Comparison of ENCODE assay signal across 46 mouse cellular contexts in the genomic region with DNA sequence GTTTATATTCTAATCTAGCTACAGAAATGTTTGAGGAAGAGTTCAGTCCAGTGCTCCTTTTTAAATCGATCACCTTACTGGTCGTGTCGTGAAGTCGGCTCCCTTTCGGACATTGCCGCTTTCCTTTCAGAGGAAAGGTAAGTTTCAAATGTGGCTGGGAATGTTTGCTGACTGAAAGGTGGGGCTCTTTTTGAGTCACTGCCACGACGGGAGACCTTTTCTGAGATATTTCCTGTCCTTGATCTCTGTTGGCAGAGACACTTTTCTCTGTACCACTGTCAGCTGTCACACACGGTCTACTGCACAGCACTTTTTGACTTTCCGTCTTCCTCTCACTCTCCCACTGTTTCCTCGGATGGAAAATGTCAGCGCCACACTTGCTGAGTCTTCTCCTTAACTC. TPM values are rescaled to one million over a fixed set of nuclear protein-coding genes. Genes with fewer than 3 reads are reported as not detected.
"Had no signal": no experiment of that assay in that cellular context is flagged by ENCODE, and none has a peak within 500 bp of the region (broad histone marks: within the 10 kb centered on the region; RNA-seq: fewer than 3 reads in every experiment).

No protein-coding gene starts in this region.

- ATAC-seq: liver, embryonic 12.5 days; liver, postnatal 0 days; lung, postnatal 0 days; midbrain, embryonic 13.5 days; midbrain, embryonic 15.5 days; midbrain, embryonic 16.5 days had no signal

- DNase-seq: left cerebral cortex, postnatal 4 days; liver; liver, embryonic 13.5 days; liver, postnatal 0 days; lung, adult 18-20 months; lung, adult 2 months; lung, embryonic 14.5 days; lung, postnatal 10 days; lung, postnatal 14 days; lung, postnatal 36 days; lung, postnatal 4 days; midbrain, embryonic 14.5 days had no signal

- H3K36me3 ChIP-seq: liver, embryonic 12.5 days; liver, embryonic 13.5 days; liver, embryonic 15.5 days; lung, embryonic 15.5 days had no signal

- H3K27me3 ChIP-seq: limb, embryonic 12.5 days; limb, embryonic 13.5 days; limb, embryonic 15.5 days; liver, embryonic 12.5 days; liver, embryonic 13.5 days; liver, embryonic 15.5 days; lung, embryonic 15.5 days; megakaryocyte, embryonic 14.5 days; midbrain, embryonic 12.5 days; midbrain, embryonic 13.5 days; midbrain, embryonic 15.5 days; neural tube, embryonic 12.5 days; neural tube, embryonic 13.5 days had no signal

- H3K9ac ChIP-seq: limb, embryonic 12.5 days; limb, embryonic 13.5 days; limb, embryonic 15.5 days; liver, embryonic 12.5 days; liver, embryonic 13.5 days; liver, embryonic 14.5 days; liver, embryonic 15.5 days; liver, postnatal 0 days; lung, embryonic 14.5 days; lung, embryonic 15.5 days; midbrain, embryonic 12.5 days; midbrain, embryonic 13.5 days; midbrain, embryonic 15.5 days; neural tube, embryonic 12.5 days; neural tube, embryonic 13.5 days had no signal

- H3K27ac ChIP-seq: limb, embryonic 12.5 days; limb, embryonic 13.5 days; limb, embryonic 15.5 days; liver, embryonic 12.5 days; liver, embryonic 13.5 days; liver, embryonic 14.5 days; liver, embryonic 15.5 days; lung, embryonic 15.5 days; macrophage; midbrain, embryonic 10.5 days; midbrain, embryonic 12.5 days; midbrain, embryonic 13.5 days; midbrain, embryonic 15.5 days; neural tube, embryonic 12.5 days; neural tube, embryonic 13.5 days had no signal

- H3K4me3 ChIP-seq: limb, embryonic 12.5 days; limb, embryonic 13.5 days; limb, embryonic 15.5 days; liver, embryonic 12.5 days; liver, embryonic 13.5 days; liver, embryonic 15.5 days; lung, embryonic 15.5 days; megakaryocyte, embryonic 14.5 days; midbrain, embryonic 10.5 days; midbrain, embryonic 12.5 days; midbrain, embryonic 13.5 days; midbrain, embryonic 15.5 days; myocyte; neural tube, embryonic 12.5 days; neural tube, embryonic 13.5 days had no signal

- H3K4me1 ChIP-seq: limb, embryonic 12.5 days; limb, embryonic 13.5 days; limb, embryonic 15.5 days; liver, embryonic 12.5 days; liver, embryonic 13.5 days; liver, embryonic 15.5 days; lung, embryonic 15.5 days; megakaryocyte, embryonic 14.5 days; midbrain, embryonic 12.5 days; neural tube, embryonic 12.5 days; neural tube, embryonic 13.5 days had no signal

- H3K4me2 ChIP-seq: limb, embryonic 12.5 days; limb, embryonic 13.5 days; limb, embryonic 15.5 days; liver, embryonic 11.5 days; liver, embryonic 12.5 days; liver, embryonic 13.5 days; liver, embryonic 15.5 days; lung, embryonic 14.5 days; lung, embryonic 15.5 days; midbrain, embryonic 11.5 days; midbrain, embryonic 12.5 days; midbrain, embryonic 13.5 days; midbrain, embryonic 15.5 days; neural tube, embryonic 12.5 days; neural tube, embryonic 13.5 days had no signal

- H3K9me3 ChIP-seq: limb, embryonic 12.5 days; limb, embryonic 13.5 days; limb, embryonic 15.5 days; liver, embryonic 12.5 days; liver, embryonic 13.5 days; liver, embryonic 15.5 days; lung, embryonic 15.5 days; megakaryocyte, embryonic 14.5 days; midbrain, embryonic 10.5 days; midbrain, embryonic 12.5 days; midbrain, embryonic 13.5 days; midbrain, embryonic 15.5 days; neural tube, embryonic 12.5 days; neural tube, embryonic 13.5 days had no signal

RNA-seq across cellular contexts. Expression of gene Zfp941, which starts 9.1 kb away (rescaled TPM):
- total RNA-seq: monocyte, adult 5-6 weeks had no signal

RNA-seq across cellular contexts. Expression of gene Urah, which starts 22.0 kb away (rescaled TPM):
- total RNA-seq: left cerebral cortex, postnatal 4 days; megakaryocyte progenitor cell, adult 5-6 weeks; megakaryocyte, adult 5-6 weeks; megakaryocyte-erythroid progenitor cell, adult 5-6 weeks; monocyte, adult 5-6 weeks had no signal
- polyA plus RNA-seq: macrophage; midbrain, embryonic 11.5 days; midbrain, embryonic 13.5 days; midbrain, embryonic 14.5 days; midbrain, embryonic 15.5 days; midbrain, embryonic 16.5 days; neural tube, embryonic 12.5 days; neural tube, embryonic 13.5 days had no signal

RNA-seq across cellular contexts. Expression of gene Syce1, which starts 25.2 kb away (rescaled TPM):
- total RNA-seq: left cerebral cortex, postnatal 25 days; liver, adult 2 months; megakaryocyte-erythroid progenitor cell, adult 5-6 weeks; monocyte, adult 5-6 weeks had no signal
- polyA plus RNA-seq: liver, embryonic 11.5 days; liver, postnatal 0 days; lung, embryonic 14.5 days; lung, postnatal 0 days; midbrain, embryonic 10.5 days; myocyte; neural tube, embryonic 11.5 days had no signal

RNA-seq across cellular contexts. Expression of gene Scgb1c1, which starts 32.5 kb away (rescaled TPM):
- total RNA-seq: left cerebral cortex, postnatal 10 days; left cerebral cortex, postnatal 14 days; left cerebral cortex, postnatal 25 days; left cerebral cortex, postnatal 36 days; left cerebral cortex, postnatal 4 days; megakaryocyte progenitor cell, adult 5-6 weeks; megakaryocyte, adult 5-6 weeks; megakaryocyte-erythroid progenitor cell, adult 5-6 weeks; midbrain, postnatal 0 days; monocyte, adult 5-6 weeks had no signal
- polyA plus RNA-seq: limb, embryonic 12.5 days; limb, embryonic 13.5 days; limb, embryonic 14.5 days; limb, embryonic 15.5 days; liver, embryonic 11.5 days; liver, embryonic 12.5 days; liver, embryonic 13.5 days; liver, embryonic 14.5 days; liver, embryonic 15.5 days; liver, embryonic 16.5 days; liver, postnatal 0 days; lung, embryonic 14.5 days; lung, embryonic 15.5 days; macrophage; midbrain, embryonic 10.5 days; midbrain, embryonic 11.5 days; midbrain, embryonic 12.5 days; midbrain, embryonic 13.5 days; midbrain, embryonic 14.5 days; midbrain, embryonic 15.5 days; midbrain, embryonic 16.5 days; midbrain, postnatal 0 days; myocyte; neural tube, embryonic 11.5 days; neural tube, embryonic 12.5 days; neural tube, embryonic 13.5 days had no signal

RNA-seq across cellular contexts. Expression of gene Odf3, which starts 34.8 kb away (rescaled TPM):
- total RNA-seq: left cerebral cortex, postnatal 10 days; left cerebral cortex, postnatal 14 days; left cerebral cortex, postnatal 25 days; left cerebral cortex, postnatal 36 days; left cerebral cortex, postnatal 4 days; liver, adult 2 months; megakaryocyte progenitor cell, adult 5-6 weeks; megakaryocyte, adult 5-6 weeks; megakaryocyte-erythroid progenitor cell, adult 5-6 weeks; midbrain, postnatal 0 days; monocyte, adult 5-6 weeks had no signal
- polyA plus RNA-seq: limb, embryonic 12.5 days; limb, embryonic 13.5 days; limb, embryonic 15.5 days; liver, adult 2 months; liver, embryonic 11.5 days; liver, embryonic 13.5 days; liver, embryonic 14.5 days; liver, embryonic 15.5 days; liver, embryonic 16.5 days; liver, postnatal 0 days; lung, embryonic 14.5 days; lung, embryonic 15.5 days; lung, embryonic 16.5 days; lung, postnatal 0 days; macrophage; midbrain, embryonic 10.5 days; midbrain, embryonic 11.5 days; midbrain, embryonic 12.5 days; midbrain, embryonic 14.5 days; midbrain, embryonic 15.5 days; midbrain, embryonic 16.5 days; neural tube, embryonic 11.5 days; neural tube, embryonic 12.5 days; neural tube, embryonic 13.5 days had no signal
